Mouse (Mus musculus) liver, adult 2 months (tissue): Measurements from ENCODE around the gene Rasal2.

ENCODE experiments used
- CTCF ChIP-seq: fragments of 200-500 bp; IDR thresholded peaks from 2 replicates; pipeline ENCODE4 v1.5.1; 2011; ENCODE audit warnings: low read depth, low read length, control low read depth
- POLR2A ChIP-seq: fragments of 200-500 bp; IDR thresholded peaks from 2 replicates; pipeline ENCODE4 v1.6.1; 2011; ENCODE audit warnings: low read length, control low read depth; ENCODE audit not compliant: insufficient read depth; ENCODE audit errors: extremely low read depth

DNA sequence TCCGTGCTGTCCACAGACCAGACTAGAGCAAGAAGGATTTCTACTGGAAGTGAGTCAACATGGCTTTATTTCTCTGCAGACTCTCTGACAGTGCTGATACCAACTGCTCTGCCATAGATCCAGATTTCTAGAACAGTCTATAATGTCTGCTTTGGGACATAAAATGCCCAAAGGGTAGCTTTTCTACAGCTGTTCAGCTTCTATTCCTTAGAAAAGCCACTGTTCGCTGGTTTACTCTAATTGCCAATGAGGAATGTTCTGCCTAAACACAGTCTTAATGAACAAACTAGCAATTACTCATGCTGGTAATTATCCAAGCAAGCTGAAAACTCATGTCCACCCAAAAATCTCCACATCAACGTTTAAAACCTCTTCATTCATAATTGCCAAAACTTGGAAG lies 77.6 kb downstream of the Rasal2 start:
- TF ChIP-seq CTCF (no peak), POLR2A (no peak)
